Mouse (Mus musculus): ENCODE measurements around the gene Coro1b. TPM values are rescaled to one million over a fixed set of nuclear protein-coding genes. Genes with fewer than 3 reads are reported as not detected.

Coro1b gene
- polyA plus RNA-seq, 1 experiment = 143 TPM

DNA sequence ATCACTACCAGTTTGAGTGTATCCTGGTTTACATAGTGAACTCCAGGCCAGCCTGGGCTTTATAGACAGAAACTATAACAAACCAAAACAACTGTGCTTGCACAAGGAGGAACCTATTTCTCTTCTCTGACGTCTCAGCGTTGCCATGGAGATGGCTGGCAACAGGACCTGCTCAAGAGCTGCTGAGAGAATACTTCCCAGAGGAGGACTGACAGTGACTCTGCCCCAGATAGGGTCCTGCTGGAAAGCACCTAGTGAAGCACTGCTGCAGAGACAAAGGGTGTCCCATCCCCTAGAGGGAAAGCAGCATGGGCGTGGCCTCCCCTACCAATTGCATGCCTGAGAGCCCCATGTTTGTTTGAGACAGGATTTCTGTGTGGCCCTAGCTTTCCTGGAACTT is 33.5 kb downstream of the Coro1b start:
- no peak overlapping the region for H3K27ac ChIP-seq (ENCODE audit: insufficient read depth, low read length)
- TF ChIP-seq POLR2A (IDR thresholded peaks at IDR 0.05; ENCODE audit: low read depth, low read length) (no peak), CTCF (IDR thresholded peaks at IDR 0.05; ENCODE audit: borderline replicate concordance, insufficient read depth, low read length) (no peak)

GRCm38 (mm10) chr19:4183689-4184088 is 35.3 kb downstream of the Coro1b start:
- H3K4me1 ChIP-seq (ENCODE audit: control insufficient read depth, insufficient read depth, low read length) = 0 out of 2 replicates have a peak, but pooled peaks cover 3% of the 10 kb centered on the region
- TF ChIP-seq CTCF (IDR thresholded peaks at IDR 0.05; ENCODE audit: borderline replicate concordance, insufficient read depth, low read length) (no peak), POLR2A (IDR thresholded peaks at IDR 0.05; ENCODE audit: low read depth, low read length) (no peak)
- H3K27ac ChIP-seq (ENCODE audit: insufficient read depth, low read length) = no peak overlapping the region
- H3K4me3 ChIP-seq (ENCODE audit: insufficient read depth, low read length) = no peak overlapping the region

More for the DNA sequence above, 33.5 kb downstream of the Coro1b start:
- Histone ChIP-seq H3K4me3 (ENCODE audit: insufficient read depth, low read length) (no peak overlapping the region), H3K4me1 (ENCODE audit: control insufficient read depth, insufficient read depth, low read length) (0 out of 2 replicates have a peak, but pooled peaks cover 3% of the 10 kb centered on the region)

DNA sequence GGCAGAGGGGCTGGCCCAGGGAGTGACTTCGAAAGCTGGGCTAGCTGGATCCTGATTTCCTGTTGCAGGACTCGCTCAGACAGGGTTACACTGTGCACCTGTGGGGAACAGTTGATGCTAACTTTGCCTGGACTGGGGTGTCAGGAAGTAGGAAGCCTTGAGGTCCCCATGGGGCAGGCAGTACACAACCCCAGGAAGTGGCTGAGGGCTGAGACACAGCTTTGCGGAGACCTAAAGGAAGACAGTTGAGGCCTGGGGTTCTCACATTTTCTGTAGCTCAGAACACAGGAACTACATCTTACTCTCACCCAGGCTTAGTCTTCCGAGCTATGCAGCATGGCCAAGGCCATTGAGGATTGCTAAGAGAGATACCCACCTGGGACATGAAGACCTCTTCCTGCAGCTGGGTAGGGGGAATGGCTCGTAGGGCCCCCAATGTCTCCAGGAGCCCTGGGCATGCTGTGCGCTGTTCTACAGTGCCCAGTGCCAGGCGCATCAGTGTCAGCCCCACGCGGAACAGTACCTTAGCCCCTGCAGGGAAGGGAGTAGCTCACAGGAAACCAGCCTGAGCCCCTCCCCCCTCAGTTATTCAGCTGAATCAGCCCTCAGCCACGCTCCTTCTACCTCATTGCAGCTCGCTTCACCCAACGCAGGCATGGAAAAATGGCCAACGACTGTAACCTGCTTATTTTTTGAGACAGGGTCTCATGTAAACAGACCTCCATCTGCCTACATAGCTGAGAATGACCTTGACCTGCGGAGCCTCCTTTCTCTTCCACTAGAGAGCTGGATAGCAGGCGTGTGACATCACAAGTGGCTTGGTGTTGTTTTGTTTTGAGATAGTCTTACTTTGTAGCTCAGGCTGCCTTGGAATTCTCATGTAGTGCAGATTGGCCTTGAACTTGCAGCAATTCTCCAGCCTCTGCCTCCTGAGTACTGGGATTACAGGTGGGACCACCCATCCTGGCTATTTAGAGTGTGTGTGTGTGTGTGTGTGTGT is 36.9 kb downstream of the Coro1b start:
- TF ChIP-seq CTCF (IDR thresholded peaks at IDR 0.05; ENCODE audit: borderline replicate concordance, insufficient read depth, low read length) = no peak
- TF ChIP-seq POLR2A (IDR thresholded peaks at IDR 0.05; ENCODE audit: low read depth, low read length) = no peak
- 0 out of 2 replicates have a peak, but pooled peaks cover 3% of the 10 kb centered on the region for H3K4me1 ChIP-seq (ENCODE audit: control insufficient read depth, insufficient read depth, low read length)
- H3K27ac ChIP-seq (ENCODE audit: insufficient read depth, low read length) = no peak overlapping the region
- H3K4me3 ChIP-seq (ENCODE audit: insufficient read depth, low read length) = no peak overlapping the region

- Histone ChIP-seq H3K4me1 (ENCODE audit: control insufficient read depth, insufficient read depth, low read length) (peaks cover 7% of the 10 kb centered on the region; the same call in 1 of the 2 replicates), H3K27ac (ENCODE audit: insufficient read depth, low read length) (no peak overlapping the region), H3K4me3 (ENCODE audit: insufficient read depth, low read length) (no peak overlapping the region)
- TF ChIP-seq POLR2A (IDR thresholded peaks at IDR 0.05; ENCODE audit: low read depth, low read length) (no peak), CTCF (IDR thresholded peaks at IDR 0.05; ENCODE audit: borderline replicate concordance, insufficient read depth, low read length) (no peak)
These were observed 38.9 kb downstream of the Coro1b start for GRCm38 (mm10) chr19:4187303-4187702.

DNA sequence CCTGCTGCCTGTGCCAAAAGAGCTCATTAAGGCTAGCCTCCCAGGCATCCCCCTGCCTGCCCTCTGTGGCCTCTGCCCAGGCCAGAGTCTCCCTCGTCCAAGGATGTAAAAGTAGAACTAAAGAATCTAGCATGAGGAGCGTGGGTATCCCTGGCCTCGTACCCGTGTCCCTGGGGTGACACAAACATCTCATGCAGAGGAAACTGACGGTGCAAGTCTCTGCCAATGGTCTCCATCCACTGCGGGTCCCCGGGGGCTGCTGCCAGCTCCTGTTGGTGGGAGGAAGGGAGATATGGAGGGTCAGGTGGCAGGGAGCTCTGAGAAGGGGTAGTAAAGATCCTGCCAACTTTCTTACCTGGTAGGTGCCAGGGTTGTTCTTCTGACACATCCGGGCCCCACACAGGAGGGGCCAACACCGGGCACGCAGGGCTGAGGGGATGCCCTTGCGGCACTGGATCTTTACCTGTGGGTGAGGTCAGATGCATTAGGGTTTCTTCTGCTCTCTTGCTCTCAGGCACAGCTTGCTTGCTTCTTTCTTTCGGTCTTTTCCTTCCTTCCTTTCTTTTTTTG is 40.7 kb downstream of the Coro1b start:
- no peak overlapping the region for H3K27ac ChIP-seq (ENCODE audit: insufficient read depth, low read length)

GRCm38 (mm10) chr19:4190831-4191334 is 42.5 kb downstream of the Coro1b start, which contains the start of gene Tbc1d10c:
Gene Tbc1d10c (minus strand): TSS chr19:4191284.
- Histone ChIP-seq H3K27ac (ENCODE audit: insufficient read depth, low read length) (peak within 1 kb of the TSS; percentile 76), H3K4me1 (ENCODE audit: control insufficient read depth, insufficient read depth, low read length) (peaks cover 10% of the 10 kb centered on the region), H3K4me3 (ENCODE audit: insufficient read depth, low read length) (peak within 1 kb of the TSS; percentile 94)
- no peak for TF ChIP-seq POLR2A (IDR thresholded peaks at IDR 0.05; ENCODE audit: low read depth, low read length)
- no peak for TF ChIP-seq CTCF (IDR thresholded peaks at IDR 0.05; ENCODE audit: borderline replicate concordance, insufficient read depth, low read length)

More for the DNA sequence above, 40.7 kb downstream of the Coro1b start:
- Histone ChIP-seq H3K4me1 (ENCODE audit: control insufficient read depth, insufficient read depth, low read length) (peaks cover 13% of the 10 kb centered on the region), H3K4me3 (ENCODE audit: insufficient read depth, low read length) (no peak overlapping the region)
- TF ChIP-seq POLR2A (IDR thresholded peaks at IDR 0.05; ENCODE audit: low read depth, low read length) (no peak), CTCF (IDR thresholded peaks at IDR 0.05; ENCODE audit: borderline replicate concordance, insufficient read depth, low read length) (no peak)

DNA sequence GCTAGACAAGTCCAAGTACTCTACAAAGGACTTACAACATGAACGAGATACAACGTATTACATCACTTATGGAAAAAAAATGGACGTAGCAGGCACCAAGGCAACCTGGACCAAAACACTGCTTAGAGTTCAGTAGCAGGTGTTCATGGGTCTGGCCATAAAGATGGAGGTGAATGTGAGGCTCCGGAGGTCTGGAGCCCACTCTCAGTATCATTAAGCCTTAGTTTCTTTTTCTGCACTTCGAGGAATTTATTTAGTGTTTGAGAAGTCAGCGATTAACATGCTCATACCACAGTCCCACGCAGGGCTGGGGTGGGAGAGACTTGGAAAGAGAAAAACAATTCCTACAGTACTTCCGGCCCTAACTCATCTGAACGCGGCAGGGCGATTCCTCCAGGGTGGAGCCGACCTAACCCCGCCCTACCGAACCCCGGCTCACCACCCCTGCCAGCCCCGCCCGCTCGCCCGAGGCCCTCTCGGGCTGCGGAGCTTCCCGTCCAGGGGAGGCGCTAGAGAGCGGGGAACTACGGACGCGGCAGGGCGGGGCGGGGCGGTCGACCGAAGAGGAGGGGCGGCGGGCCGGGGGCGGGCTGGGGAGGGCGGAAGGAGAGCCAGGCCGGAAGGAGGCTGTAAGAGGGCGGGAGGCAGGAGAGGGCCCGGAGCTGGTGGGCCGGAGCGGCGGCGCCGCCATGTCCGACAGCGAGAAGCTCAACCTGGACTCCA is 43.3 kb downstream of the Coro1b start, which contains the start of gene Ppp1ca:
TSS of gene Ppp1ca (plus strand) at position 538 of the 723 bp plus-strand sequence.
- Histone ChIP-seq H3K4me3 (ENCODE audit: insufficient read depth, low read length) (peak within 1 kb of the TSS; percentile 94), H3K27ac (ENCODE audit: insufficient read depth, low read length) (peak within 1 kb of the TSS; percentile 76), H3K4me1 (ENCODE audit: control insufficient read depth, insufficient read depth, low read length) (peaks cover 18% of the 10 kb centered on the region)
- TF ChIP-seq POLR2A (IDR thresholded peaks at IDR 0.05; ENCODE audit: low read depth, low read length) (peak; percentile 89), CTCF (IDR thresholded peaks at IDR 0.05; ENCODE audit: borderline replicate concordance, insufficient read depth, low read length) (peak; percentile 47; the same call in 1 of the 2 replicates)

DNA sequence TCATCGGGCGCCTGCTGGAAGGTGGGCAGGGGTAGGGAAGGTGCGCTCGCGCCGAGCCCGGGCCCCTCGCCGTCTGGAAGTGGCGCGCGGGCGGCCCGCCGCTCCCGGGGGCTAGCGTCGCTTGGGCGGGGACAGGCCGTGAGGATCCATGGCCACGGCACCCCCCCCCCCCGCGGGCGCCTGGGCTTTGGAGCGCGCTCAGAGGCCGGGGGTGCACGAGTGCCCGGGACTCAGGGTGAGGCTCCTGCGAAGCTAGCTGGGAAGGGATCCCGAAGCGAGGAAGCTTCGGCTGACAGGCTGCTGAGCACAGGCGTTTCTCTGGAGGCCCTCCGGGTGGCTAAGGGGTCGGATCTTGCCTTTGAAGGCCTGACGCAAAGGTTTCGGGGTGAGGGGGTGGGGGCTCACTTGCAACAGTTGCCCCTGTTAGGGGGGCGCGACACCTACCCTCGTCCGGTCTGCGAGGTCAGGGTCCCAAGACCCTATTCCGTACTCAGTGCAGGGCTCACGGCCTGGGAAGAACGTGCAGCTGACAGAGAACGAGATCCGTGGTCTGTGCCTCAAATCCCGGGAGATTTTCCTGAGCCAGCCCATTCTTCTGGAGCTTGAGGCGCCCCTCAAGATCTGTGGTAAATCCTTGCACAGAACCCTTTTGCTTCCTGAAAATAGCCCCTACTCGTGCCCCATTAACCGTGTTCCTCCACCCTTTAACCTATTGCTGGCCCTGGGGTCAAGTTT is 44.0 kb downstream of the Coro1b start:
- TF ChIP-seq CTCF (IDR thresholded peaks at IDR 0.05; ENCODE audit: borderline replicate concordance, insufficient read depth, low read length) = no peak
- TF ChIP-seq POLR2A (IDR thresholded peaks at IDR 0.05; ENCODE audit: low read depth, low read length) = no peak
- Histone ChIP-seq H3K4me3 (ENCODE audit: insufficient read depth, low read length) (peak overlapping the region; percentile 94), H3K4me1 (ENCODE audit: control insufficient read depth, insufficient read depth, low read length) (peaks cover 19% of the 10 kb centered on the region), H3K27ac (ENCODE audit: insufficient read depth, low read length) (peak overlapping the region; percentile 76)
